Mouse (Mus musculus): ENCODE measurements around the gene BC052040. TPM values are rescaled to one million over a fixed set of nuclear protein-coding genes. Genes with fewer than 3 reads are reported as not detected.

The BC052040 gene
- total RNA-seq, 2 experiments from 2014 or later: 2.2 to 2.3 TPM

DNA sequence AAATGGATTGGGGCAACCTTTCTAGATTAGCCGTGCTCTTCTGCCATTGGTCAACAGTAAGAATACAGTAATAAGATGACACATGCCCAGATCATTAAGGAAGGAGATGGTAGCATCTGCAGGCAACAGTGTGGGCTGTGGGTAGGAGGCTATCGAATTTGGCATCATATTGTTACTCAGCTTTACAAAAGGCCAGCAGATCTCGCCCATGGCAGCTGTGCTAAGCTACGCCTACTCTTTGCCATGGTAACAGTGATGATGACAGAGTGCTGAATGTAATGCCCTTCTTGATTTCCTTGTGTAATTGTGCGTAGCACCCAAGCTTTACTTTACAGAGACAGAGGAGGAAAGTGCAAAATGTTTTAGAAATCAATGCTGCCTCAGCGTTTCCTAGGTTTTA is 106.8 kb downstream of the BC052040 start:
- DNase-seq: no peak
- intact Hi-C loops (cut with DNase I): no loop called here

GRCm38 (mm10) chr2:115693841-115694240 is 112.3 kb downstream of the BC052040 start:
- intact Hi-C loops (cut with DNase I): no loop called here
- no peak for DNase-seq

- no peak for DNase-seq
- intact Hi-C loops (cut with DNase I): no loop called here
Measured at GRCm38 (mm10) chr2:115694386-115694785, 112.9 kb downstream of the BC052040 start.

GRCm38 (mm10) chr2:115699032-115699431 is 117.5 kb downstream of the BC052040 start:
- intact Hi-C loops (cut with DNase I): no loop called here
- no peak for DNase-seq

DNA sequence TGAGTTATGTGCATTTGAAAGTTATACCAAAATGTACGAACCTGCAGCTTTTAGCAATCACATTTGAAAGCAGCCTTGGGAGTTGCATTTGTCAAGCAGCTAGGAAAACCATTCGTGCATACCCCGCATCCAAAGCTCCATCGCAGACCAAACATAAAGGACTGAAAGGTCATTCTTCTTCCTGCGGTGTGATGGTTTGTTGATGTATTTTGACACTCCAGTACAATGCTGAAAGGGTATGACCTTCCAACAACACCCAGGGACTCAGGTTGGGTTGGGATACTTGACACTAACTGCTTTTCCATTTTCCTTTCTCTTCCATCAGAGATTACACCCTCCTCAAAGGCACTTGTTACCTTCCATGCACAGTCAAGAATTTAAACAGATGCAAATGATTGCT is 121.1 kb downstream of the BC052040 start:
- no peak for DNase-seq
- intact Hi-C loops (cut with DNase I): no loop called here

GRCm38 (mm10) chr2:115717535-115717934 is 136.0 kb downstream of the BC052040 start:
- intact Hi-C loops (cut with DNase I): no loop called here
- no peak for DNase-seq

DNA sequence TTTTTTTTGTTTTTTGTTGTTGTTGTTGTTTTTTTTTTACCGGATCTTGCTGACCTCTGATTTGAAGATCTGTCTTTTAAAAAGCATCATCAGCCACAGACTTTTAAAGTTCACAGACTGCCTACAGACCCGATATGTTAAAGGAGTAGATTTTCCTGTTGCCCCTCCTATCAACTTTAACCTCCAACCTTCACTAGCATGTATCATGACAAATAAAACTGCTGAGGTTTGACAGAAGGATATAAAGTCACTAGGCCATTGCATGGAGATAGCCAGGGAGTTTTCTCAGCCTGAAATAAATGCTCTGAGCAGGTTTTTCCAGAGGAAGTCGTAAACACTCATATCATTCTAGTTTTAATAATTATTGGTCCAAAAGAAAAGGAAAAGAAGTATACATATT is 136.5 kb downstream of the BC052040 start:
- no peak for DNase-seq
- intact Hi-C loops (cut with DNase I): no loop called here

DNA sequence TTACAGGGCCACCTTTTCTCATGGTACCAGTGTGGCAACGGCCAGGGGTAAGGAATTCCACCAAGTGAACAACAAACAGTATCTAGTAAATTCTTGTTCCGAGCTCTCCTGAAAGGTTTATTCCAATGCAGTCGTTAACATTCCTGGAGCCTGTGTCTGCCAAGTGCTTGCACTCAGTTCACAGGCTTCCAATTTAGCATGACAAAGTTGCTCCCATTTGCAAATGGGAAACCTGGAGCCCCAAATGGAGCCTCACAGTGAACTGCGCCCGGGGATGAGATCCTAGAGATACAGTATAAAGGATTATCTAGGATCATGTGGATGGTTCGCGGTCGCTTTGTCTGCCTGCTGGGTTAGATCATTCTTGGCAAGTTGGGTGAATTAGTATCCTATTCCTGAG is 141.9 kb downstream of the BC052040 start:
- intact Hi-C loops (cut with DNase I): no loop called here
- DNase-seq: no peak

DNA sequence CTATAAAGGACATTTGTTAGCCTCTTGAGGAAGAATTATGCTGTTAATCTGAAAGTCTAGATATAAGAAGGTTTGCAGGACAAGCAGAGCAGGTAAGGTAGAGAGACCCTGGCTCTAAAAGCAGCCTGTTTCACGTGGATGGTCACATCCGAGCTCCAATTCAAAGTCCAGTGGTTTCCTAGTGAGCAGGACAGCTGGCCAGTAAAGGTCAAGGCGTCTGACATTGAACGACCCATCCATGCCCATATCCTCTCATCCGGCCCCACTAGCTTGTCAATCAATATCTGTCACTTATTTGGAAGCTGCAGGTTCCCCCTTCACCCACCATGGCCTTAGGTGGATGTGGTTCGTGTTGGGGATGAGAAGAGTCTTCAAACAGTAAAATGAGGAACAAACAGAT is 142.7 kb downstream of the BC052040 start:
- DNase-seq: no peak
- intact Hi-C loops (cut with DNase I): no loop called here

- intact Hi-C loops (cut with DNase I): no loop called here
- DNase-seq: no peak
Measured at GRCm38 (mm10) chr2:115724726-115725125, 143.2 kb downstream of the BC052040 start.

DNA sequence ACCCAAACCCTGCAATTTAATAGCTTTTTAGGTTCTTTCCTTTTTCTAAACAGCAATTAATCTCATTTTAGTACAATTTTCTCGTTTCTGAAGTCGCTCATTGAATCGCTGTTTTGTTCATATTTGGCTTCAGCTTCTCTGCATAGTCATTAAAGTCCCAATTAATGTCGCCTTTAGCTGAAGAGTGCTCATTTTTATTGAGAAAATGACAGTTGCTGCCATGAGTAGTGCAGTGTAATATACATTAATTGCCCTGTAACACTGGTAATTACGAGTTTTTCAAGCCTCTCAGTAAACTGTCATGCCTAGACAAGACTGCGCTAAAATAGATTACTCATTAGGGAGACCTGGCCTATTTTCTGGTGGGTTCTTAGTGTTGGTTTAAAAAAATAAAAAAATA is 144.0 kb downstream of the BC052040 start:
- intact Hi-C loops (cut with DNase I): no loop called here

GRCm38 (mm10) chr2:115725926-115726325 is 144.4 kb downstream of the BC052040 start:
- intact Hi-C loops (cut with DNase I): no loop called here
- no peak for DNase-seq

More for the DNA sequence above, 144.0 kb downstream of the BC052040 start:
- DNase-seq: no peak

DNA sequence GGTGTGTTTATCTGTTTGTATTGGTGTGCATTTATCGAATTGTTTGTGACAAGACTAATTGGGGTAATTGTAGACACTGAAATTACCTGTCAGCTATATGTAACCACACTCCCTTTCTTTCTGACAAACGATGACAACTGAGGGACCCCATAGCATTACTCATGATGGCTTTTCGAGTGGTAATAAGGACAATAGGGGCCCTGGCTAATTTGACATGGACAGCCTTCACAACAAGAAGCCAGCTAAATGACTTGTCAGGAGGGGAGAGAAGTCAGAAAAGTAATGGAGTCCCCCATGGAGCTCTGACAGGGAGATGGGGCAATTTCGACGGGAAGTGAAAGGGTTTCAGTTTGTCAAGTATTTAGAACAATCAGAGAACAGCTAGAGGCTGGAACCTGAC is 145.3 kb downstream of the BC052040 start:
- DNase-seq: no peak
- intact Hi-C loops (cut with DNase I): no loop called here

DNA sequence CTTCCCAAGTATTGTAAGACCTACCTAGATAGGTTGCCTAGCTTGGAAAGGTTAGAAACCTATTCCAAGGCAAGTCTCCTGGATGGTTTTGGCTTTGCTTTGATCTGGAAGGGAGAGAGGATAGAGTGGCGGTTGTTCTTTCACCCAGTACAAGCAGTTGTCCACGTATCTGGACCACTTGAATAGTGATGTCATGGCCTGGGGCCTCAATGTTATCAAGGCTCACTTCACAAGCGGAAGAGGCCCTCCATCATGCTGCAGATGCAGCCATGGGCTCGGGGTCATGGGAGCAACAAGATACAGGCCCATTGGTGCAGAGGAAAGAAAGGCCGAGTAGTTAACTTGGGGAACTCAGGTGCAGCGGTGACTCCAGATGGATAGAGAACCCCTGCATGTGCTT is 147.1 kb downstream of the BC052040 start:
- intact Hi-C loops (cut with DNase I): no loop called here
- DNase-seq: no peak

DNA sequence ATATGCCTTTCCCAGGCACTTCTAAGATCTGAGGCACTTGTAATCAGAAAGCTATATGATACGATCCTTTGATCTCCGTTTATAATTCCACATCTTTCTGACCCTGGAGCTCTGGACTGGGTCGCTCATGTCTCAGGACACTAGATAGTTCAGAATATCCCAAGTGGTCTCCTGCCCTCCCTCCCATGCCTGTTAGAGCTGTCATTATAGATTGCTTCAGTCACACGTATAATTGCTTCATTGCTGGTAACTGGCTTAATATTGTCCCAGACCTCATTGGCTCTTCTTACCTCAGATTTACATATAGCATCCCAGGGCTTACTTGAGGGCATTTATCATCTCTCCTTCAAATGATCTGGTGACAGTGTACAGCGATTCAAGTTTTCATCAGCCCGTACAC is 149.0 kb downstream of the BC052040 start:
- DNase-seq: no peak
- intact Hi-C loops (cut with DNase I): no loop called here

GRCm38 (mm10) chr2:115731171-115731570 is 149.7 kb downstream of the BC052040 start:
- DNase-seq: no peak
- intact Hi-C loops (cut with DNase I): no loop called here

GRCm38 (mm10) chr2:115732572-115732971 is 151.1 kb downstream of the BC052040 start:
- intact Hi-C loops (cut with DNase I): no loop called here
- no peak for DNase-seq

DNA sequence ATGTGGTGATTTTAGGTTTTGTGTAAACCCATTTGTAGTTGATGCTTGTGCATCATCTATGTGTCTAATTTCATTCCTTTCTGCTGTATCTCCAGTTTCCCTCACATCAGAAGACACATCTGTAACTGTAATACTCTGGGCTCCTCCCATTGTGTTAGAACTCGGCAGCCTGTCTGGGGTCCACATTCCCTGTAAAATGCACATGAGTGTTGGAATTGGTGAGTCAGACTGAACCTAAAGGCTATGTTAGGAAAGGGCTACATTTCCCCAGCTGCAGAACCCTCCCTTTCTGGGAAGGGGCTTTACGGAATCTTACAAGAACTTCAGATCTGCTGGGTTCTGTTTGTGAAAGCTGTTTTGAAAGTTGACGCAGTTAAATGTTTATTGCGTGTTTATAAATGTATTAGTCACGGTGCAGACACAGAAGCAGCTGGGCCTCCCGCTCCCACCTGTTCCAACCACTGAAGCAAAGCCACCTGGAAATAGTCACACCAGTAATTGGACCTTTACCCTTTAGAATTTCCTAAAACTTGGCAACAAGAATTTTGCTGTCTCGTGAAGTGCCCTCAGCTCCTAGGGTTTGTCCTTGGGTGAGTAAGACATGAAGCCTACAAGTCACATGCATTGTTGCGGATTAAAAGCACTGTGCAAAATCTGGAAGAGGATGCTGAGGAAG is 151.6 kb downstream of the BC052040 start:
- intact Hi-C loops (cut with DNase I): no loop called here
- DNase-seq: no peak

DNA sequence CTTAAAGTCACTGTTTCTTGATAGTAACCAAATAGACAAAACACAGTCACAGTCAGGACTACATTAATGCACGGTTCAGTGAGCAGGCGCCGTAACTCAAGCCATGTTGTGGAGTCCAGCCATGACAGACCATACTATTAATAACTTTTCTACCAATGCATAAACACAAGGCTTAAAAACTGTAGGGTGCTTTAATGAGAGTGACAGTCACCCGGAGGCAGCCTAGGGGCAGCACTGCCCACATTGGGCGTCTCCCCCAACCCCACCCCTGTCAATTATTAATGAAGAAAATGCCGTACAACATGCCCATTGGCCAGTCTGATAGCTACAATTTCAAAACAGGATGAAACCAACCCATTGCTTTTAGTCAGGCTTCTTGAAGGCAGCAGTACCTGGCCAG is 153.3 kb downstream of the BC052040 start:
- intact Hi-C loops (cut with DNase I): no loop called here
- DNase-seq: no peak

DNA sequence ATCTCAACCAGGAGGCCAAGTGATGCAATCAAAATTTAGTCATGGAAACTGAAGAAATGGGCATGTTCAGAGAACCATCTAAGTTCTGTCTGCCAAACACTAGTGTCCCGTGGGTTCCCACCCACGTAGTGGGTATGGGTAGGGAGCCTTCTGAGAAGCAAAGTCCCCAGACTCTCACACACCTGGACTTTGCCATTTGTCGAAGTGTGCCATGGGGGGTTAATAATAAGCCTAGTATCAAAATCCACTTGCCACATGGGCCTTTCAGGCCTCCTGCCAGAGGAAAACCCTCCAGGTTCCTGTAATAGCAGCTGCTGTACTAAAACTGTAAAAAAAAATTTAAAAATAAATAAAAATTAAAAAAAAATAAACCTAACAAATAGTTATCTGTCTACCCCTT is 154.9 kb downstream of the BC052040 start:
- no peak for DNase-seq
- intact Hi-C loops (cut with DNase I): no loop called here

GRCm38 (mm10) chr2:115737966-115738365 is 156.4 kb downstream of the BC052040 start:
- no peak for DNase-seq
- intact Hi-C loops (cut with DNase I): no loop called here

DNA sequence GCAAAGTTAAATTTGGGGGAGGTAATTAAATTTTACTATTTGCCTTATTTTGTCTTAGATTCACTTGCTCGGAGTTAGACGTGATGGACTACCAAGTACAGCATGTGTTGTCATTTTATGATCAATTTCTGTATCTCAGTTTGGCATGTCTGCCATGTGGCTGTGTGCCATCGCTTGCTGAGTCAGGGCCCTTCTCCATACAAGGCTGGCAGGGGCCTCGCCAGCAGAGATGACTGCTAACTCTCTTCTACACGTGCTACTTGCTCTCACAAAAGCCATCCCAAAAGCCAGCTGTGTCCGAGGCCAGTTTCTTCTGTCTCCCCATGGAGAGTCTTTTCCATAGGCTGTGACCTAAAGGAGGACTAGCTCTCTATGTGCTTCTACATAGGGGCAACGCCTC is 160.5 kb downstream of the BC052040 start:
- DNase-seq: no peak
- intact Hi-C loops (cut with DNase I): no loop called here

DNA sequence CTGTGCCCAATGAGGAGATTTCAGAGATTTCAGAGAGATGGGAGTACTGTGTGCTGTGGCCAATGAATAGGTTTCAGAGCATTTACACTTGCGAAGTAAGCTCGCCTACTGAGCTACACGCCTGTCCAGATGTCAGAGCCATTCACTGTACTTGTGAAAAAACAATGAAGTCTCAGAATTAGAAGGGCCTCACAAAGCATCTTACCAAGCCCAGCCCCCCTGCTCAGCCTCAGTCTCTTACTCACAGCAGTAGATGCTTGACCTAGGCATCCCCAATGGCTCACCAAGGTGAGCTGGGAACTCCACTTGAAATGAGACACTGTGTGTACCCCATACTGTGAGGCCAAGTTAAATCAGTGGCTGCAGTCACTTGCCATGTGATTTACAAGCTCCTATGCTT is 166.1 kb downstream of the BC052040 start:
- no peak for DNase-seq
- intact Hi-C loops (cut with DNase I): no loop called here
